Mouse (Mus musculus) liver, embryonic 14.5 days (tissue): ENCODE results near the gene F2.

Experiments
- CTCF ChIP-seq: IDR thresholded peaks from 2 replicates; pipeline ENCODE4 v1.5.1; 2016; ENCODE audit warnings: antibody characterized with exemption, low read depth, control low read depth
- EP300 ChIP-seq: IDR thresholded peaks from 2 replicates; pipeline ENCODE4 v1.6.1; 2016; ENCODE audit warnings: antibody characterized with exemption, low read depth

GRCm38 (mm10) chr2:91622356-91622755, 13.9 kb downstream of the F2 start:
- no peak for TF ChIP-seq EP300
- no peak for TF ChIP-seq CTCF
